Mouse (Mus musculus) liver, adult 2 months (tissue): ENCODE results near the gene Ccdc114. TPM values are rescaled to one million over a fixed set of nuclear protein-coding genes. Genes with fewer than 3 reads are reported as not detected.
A peak's percentile ranks its signal among the peaks of the same experiment; 100 is the strongest.

Source experiments
- DNase-seq: peaks from one replicate; pipeline ENCODE4 v3.0.0-alpha.2; 2011; ENCODE audit warnings: low read depth, low spot score; ENCODE audit errors: extremely low read depth
- H3K27ac ChIP-seq: fragments of 200-500 bp; replicated peaks from 2 replicates; pipeline ENCODE4 v1.5.1; 2012; ENCODE audit warnings: low read depth, mild to moderate bottlenecking, control low read depth, inconsistent platforms, low read length; ENCODE audit not compliant: insufficient read depth
- H3K27me3 ChIP-seq: fragments of 200-500 bp; 2 replicates; pipeline ENCODE4 v1.6.1; 2012; ENCODE audit warnings: mild to moderate bottlenecking, moderate library complexity, low read length, inconsistent platforms; ENCODE audit not compliant: control insufficient read depth, insufficient read depth
- H3K36me3 ChIP-seq: fragments of 200-500 bp; 2 replicates; pipeline ENCODE4 v1.6.1; 2012; ENCODE audit warnings: low read length, inconsistent platforms; ENCODE audit not compliant: control insufficient read depth, insufficient read depth
- H3K4me1 ChIP-seq: fragments of 200-500 bp; 2 replicates; pipeline ENCODE4 v1.6.1; 2011; ENCODE audit warnings: low read length; ENCODE audit not compliant: control insufficient read depth, insufficient read depth
- H3K4me3 ChIP-seq: fragments of 200-500 bp; 2 replicates; pipeline ENCODE4 v1.5.1; 2011; ENCODE audit warnings: low read depth, mild to moderate bottlenecking, control low read depth, low read length, moderate library complexity; ENCODE audit not compliant: insufficient read depth
- H3K79me2 ChIP-seq: fragments of 200-500 bp; 2 replicates; pipeline ENCODE4 v1.6.1; 2012; ENCODE audit warnings: inconsistent platforms, mild to moderate bottlenecking, low read length, moderate library complexity; ENCODE audit not compliant: control insufficient read depth, insufficient read depth
- H3K9ac ChIP-seq: fragments of 200-500 bp; 2 replicates; pipeline ENCODE4 v1.6.1; 2012; ENCODE audit warnings: low read depth, mild to moderate bottlenecking, control low read depth, inconsistent platforms, low read length
- CTCF ChIP-seq: fragments of 200-500 bp; IDR thresholded peaks from 2 replicates; pipeline ENCODE4 v1.5.1; 2011; ENCODE audit warnings: low read depth, low read length, control low read depth
- POLR2A ChIP-seq: fragments of 200-500 bp; IDR thresholded peaks from 2 replicates; pipeline ENCODE4 v1.6.1; 2011; ENCODE audit warnings: low read length, control low read depth; ENCODE audit not compliant: insufficient read depth; ENCODE audit errors: extremely low read depth
- WGBS: fragments of 180-500 bp; shearing (Covaris S2); methylation state at CpG from one replicate; pipeline ENCODE4 v1.1.7; 2018; 5-methylcytosine and 5-hydroxymethylcytosine counted together
- polyA plus RNA-seq: library from polyadenylated mRNA; depleted of rRNA; stranded (reverse); fragments of >200 nt; gene quantifications from 2 replicates; pipeline ENCODE4 v1.2.3, GENCODE M21; 2012
- total RNA-seq: library from RNA; depleted of rRNA; stranded (reverse); fragments of >200 nt; gene quantifications from 2 replicates; pipeline ENCODE4 v1.2.3, GENCODE M21; 2014

The Ccdc114 gene
- total and polyA plus RNA-seq, 2 experiments, result 0.18 to 0.32 TPM

DNA sequence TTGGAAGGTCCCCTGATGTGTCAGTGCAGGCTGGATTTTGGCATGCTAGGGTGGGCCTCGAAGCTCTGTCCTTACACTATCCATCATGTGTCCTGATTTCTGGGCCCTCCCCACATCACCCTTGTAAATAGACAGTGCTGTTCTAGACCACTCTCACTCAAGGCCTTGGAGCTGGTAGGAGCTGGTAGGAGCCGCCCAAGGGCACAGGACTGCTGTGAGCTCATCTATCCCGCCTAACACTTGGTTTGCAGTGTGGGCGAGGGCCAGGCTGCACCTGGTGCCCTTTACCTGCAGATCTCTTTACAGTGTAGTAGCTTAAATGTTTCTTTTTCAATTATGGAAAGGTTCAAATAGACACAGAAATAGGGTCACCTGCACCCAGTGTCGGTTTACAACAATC lies 8.9 kb upstream of the Ccdc114 start:
- no peaks in the 10 kb centered on the region for H3K27me3 ChIP-seq
- no peaks in the 10 kb centered on the region for H3K4me1 ChIP-seq
- H3K9ac ChIP-seq, result no peak overlapping the region
- H3K79me2 ChIP-seq, result no peaks in the 10 kb centered on the region
- peaks cover 5% of the 10 kb centered on the region; the same call in 1 of the 2 replicates for H3K36me3 ChIP-seq
- WGBS, result 97% methylated on average over 5 of the region's 5 CpGs
- no peak for TF ChIP-seq POLR2A
- no peak for TF ChIP-seq CTCF
- no peak overlapping the region for H3K27ac ChIP-seq
- no peak for DNase-seq
- no peak overlapping the region for H3K4me3 ChIP-seq

DNA sequence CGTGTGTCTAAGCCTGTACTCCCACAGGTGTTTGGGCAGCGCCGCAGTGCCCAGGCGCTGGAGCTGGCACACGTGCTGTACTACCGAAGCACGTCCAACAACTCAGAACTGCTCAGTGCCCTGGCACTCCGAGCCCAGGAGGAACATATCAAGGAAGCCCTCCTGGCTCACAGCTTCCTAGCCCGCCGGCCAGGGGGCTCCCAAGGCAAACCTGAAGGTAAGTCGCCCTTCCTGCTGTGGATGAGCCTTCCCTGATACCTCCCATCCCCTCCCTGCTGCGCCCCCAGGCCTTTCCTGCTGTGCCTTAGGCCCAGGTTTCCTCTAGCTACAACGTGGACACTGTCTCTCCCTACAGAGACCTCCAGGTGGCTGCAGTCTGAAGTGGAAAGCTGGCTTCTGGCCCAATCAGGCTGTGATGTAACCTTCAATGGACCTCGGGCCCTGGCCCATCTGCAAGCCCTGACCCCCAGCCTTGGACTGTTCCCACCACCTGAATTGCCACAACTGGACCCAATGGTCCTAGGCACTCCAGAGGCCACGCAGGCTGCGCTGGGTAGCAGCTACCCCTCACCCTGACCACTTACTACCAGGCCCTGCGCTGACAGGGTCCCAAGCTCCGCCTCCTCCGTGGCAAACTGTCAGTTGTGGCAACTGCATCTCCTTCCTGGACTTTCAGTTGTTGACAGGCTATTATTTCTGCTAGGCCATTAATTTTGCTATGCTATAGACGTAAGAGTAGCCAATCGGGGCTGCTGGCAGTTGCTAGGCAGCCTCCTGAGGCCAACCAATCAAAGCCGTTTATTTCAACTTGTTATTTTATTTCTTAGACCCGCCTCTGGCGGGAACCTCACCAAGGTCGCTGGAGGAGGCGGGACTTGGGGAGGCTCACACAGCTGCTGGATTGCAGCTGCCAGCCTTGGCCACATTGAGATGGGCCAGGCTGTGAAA lies 7.5 kb upstream of the Ccdc114 start:
- Histone ChIP-seq H3K27ac (no peak overlapping the region), H3K36me3 (peaks cover 5% of the 10 kb centered on the region; the same call in 1 of the 2 replicates), H3K27me3 (no peaks in the 10 kb centered on the region), H3K4me1 (no peaks in the 10 kb centered on the region), H3K79me2 (no peaks in the 10 kb centered on the region), H3K4me3 (peak overlapping the region; percentile 29; the same call in 1 of the 2 replicates), H3K9ac (peak overlapping the region; percentile 16; the same call in 1 of the 2 replicates)
- DNase-seq, result no peak
- TF ChIP-seq POLR2A (no peak), CTCF (no peak)
- 72% methylated on average over 26 of the region's 26 CpGs for WGBS

DNA sequence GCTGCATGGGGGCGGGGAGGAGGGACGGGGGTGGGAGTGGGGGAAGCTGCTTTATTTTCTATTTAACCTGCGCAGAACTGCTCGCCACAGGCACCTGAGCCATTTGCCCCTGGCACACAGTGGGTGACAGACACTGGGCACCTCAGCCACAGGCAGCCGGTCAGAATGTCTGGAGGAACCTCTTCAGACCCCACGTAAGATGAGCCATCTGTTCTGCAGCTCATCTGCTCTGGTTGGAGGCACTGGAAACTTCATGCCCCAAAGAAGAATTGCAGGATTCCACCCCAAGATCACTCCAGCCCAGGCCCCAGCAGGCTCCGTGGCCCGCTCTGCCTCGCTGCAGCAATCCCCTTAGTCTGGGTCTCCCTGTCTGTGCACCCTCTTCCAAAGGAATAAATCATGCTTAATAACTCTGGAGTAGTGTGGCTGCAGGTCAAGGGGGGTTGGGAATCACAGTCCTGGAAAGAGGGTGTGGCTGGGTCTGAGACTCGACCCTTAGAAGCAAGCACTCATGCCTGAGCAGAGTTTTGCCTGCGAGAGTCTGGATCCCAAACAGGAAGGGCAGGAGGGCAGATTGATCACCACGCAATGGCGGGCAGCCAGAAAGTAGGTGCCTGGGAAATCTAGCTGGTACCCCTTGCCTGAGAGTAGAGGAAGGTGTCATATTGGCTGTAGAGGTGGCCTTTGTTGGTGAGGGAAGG lies 6.7 kb upstream of the Ccdc114 start:
- no peak overlapping the region for H3K4me3 ChIP-seq
- WGBS, result 69% methylated on average over 13 of the region's 13 CpGs
- H3K27me3 ChIP-seq, result no peaks in the 10 kb centered on the region
- H3K79me2 ChIP-seq, result no peaks in the 10 kb centered on the region
- H3K9ac ChIP-seq, result no peak overlapping the region
- no peak overlapping the region for H3K27ac ChIP-seq
- peaks cover 2% of the 10 kb centered on the region; the same call in 1 of the 2 replicates for H3K36me3 ChIP-seq
- TF ChIP-seq POLR2A (no peak), CTCF (no peak)
- DNase-seq, result no peak
- H3K4me1 ChIP-seq, result no peaks in the 10 kb centered on the region

DNA sequence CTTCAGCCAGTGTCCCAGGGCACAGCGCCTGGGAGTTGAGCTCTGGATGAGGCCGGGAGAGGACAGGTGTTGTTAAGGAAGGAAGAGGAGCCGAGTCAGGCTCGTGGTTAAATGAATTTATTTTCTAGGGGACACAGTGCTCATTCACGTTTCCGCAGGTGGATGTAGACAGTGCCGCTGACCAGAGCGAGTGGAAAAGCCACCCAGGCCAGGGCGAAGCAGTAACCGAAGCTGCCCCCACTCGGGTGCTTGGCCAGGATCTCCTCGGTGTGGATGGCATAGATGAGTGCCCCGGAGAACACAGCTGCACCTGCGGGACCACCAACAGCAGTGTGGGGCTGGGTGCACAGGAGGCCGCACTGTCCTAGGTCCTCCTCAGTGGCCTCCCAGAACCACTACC lies 5.9 kb upstream of the Ccdc114 start:
- no peak overlapping the region for H3K27ac ChIP-seq
- no peak for TF ChIP-seq POLR2A
- no peak for TF ChIP-seq CTCF

DNA sequence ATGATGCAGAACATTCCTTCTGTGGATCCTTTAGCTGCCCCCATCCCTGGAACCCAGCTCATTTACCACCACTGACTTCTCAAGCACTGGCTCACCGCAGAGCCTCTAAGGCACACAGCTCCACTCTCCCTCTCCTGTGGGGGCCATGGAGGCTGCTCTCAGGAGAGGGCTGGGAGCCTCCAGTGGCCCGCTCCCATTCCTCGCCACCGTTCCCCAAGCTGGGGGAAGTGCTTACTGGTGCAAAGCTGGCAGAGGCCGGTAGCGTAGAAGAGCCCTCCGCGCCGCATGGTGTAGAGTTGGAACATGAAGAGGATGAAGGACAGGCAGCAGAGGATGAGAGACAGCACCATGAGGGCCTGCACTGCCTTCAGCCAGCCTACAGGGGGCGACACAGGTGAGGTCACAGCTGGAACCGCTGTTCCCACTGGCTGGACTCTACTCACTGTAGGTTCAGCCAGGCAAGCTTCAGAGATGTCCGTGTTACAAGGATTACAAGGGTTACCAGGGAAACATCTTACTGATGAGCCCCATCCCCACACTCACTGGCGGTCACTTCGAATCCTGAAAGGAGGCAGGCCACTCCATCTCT lies 4.7 kb upstream of the Ccdc114 start:
- no peak for DNase-seq
- Histone ChIP-seq H3K27me3 (no peaks in the 10 kb centered on the region), H3K9ac (no peak overlapping the region), H3K79me2 (no peaks in the 10 kb centered on the region), H3K36me3 (no peaks in the 10 kb centered on the region; the same call in 1 of the 2 replicates), H3K27ac (no peak overlapping the region), H3K4me3 (no peak overlapping the region), H3K4me1 (no peaks in the 10 kb centered on the region)
- 70% methylated on average over 14 of the region's 14 CpGs for WGBS
- TF ChIP-seq POLR2A (no peak), CTCF (peak; percentile 67)

More for the DNA sequence above, 5.9 kb upstream of the Ccdc114 start:
- H3K79me2 ChIP-seq, result no peaks in the 10 kb centered on the region
- H3K4me3 ChIP-seq, result no peak overlapping the region
- WGBS, result 94% methylated on average over 15 of the region's 15 CpGs
- no peaks in the 10 kb centered on the region for H3K27me3 ChIP-seq
- no peak for DNase-seq
- H3K9ac ChIP-seq, result no peak overlapping the region
- H3K4me1 ChIP-seq, result no peaks in the 10 kb centered on the region
- peaks cover 2% of the 10 kb centered on the region; the same call in 1 of the 2 replicates for H3K36me3 ChIP-seq
